Mouse (Mus musculus) spleen, embryonic (tissue): ENCODE data around the gene Aldh6a1.

Source experiments
- CTCF ChIA-PET: fragments of 350-600 bp; sonication (Branson Sonifier 250); formaldehyde crosslinking; loops from one replicate; lab custom pipeline; 2022; lab: Charles Lee

Gene Aldh6a1

GRCm38 (mm10) chr12:84450718-84451646 is at the start of gene Aldh6a1, which contains the start of gene Lin52:
Gene Aldh6a1, minus strand, starts transcription at chr12:84451004.
Gene Lin52, plus strand, starts transcription at chr12:84451422.
- CTCF ChIA-PET = no interaction called here

- CTCF ChIA-PET = no interaction called here
Observed at GRCm38 (mm10) chr12:84496795-84497194, 46.0 kb upstream of the Aldh6a1 start.

- CTCF ChIA-PET = no interaction called here
Observed at GRCm38 (mm10) chr12:84487324-84488056, 36.7 kb upstream of the Aldh6a1 start.

- CTCF ChIA-PET = interaction anchor here (0.6 kb wide), 1 partner anchor 836 kb away, joined by 3 read pairs; no protein-coding TSS in a partner anchor
Observed at GRCm38 (mm10) chr12:84482778-84483585, 32.2 kb upstream of the Aldh6a1 start.

GRCm38 (mm10) chr12:84481251-84481650 is 30.4 kb upstream of the Aldh6a1 start:
- CTCF ChIA-PET = no interaction called here

DNA sequence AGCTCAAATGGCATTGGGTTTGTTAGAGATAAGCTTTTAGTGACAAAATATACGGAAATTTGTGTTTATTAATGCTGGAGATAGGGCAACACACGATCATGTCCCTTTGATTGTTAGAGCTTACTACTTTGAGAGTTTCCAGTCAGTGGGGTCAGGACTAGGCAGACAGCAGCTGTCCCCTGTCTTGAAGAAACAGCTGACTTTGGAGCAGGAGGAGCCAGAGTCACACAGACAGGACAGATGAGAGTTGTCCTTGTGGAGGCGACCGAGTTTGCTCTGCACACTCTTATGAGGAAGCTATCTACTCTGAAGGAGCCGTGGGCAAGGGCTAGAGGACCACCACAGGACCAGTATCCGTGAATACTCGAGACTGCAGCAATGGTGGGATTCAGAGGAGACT is 28.1 kb upstream of the Aldh6a1 start:
- CTCF ChIA-PET = interaction anchor here (0.8 kb wide), 1 partner anchor 111 kb away, joined by 3 read pairs; no protein-coding TSS in a partner anchor

DNA sequence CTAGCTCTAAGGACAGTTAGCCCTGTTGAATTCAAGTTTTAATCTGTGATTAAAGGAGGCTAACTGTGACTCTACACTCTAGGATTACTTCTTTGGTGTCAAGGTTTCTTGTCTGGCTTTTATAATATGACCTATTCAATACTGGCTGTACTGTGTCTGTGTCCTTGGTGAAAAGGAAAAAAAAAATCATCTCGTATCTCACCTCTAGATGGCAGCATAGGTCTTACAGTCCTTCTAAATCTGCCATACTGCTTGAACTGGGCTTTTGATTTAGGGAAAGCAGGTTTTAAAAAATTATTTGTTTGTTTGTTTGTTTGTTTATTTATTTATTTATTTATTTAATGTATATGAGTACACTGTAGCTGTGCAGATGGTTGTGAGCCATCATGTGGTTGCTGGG is 17.9 kb upstream of the Aldh6a1 start:
- CTCF ChIA-PET = interaction anchor here (0.6 kb wide), 1 partner anchor 898 kb away, joined by 3 read pairs; no protein-coding TSS in a partner anchor

- CTCF ChIA-PET = no interaction called here
Observed at GRCm38 (mm10) chr12:84462856-84463255, 12.1 kb upstream of the Aldh6a1 start.

DNA sequence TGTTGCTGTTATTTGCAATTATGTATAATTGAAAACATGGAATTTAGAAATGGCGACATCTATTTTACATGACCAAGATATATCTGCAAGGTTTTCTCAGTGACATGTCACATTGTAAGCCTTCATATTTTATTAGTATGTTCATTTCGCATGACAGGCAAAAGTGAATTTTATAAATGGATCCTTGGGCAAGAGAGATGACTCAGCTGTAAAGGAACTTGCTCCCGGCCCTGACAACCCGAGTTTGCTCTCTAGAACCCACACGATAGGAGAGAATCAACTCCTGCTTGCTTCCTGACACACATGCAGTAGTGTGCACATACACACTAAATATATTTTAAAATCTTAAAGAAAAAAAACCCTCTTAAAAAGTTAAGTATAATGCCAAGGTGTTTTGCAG is 10.6 kb upstream of the Aldh6a1 start:
- CTCF ChIA-PET = no interaction called here

GRCm38 (mm10) chr12:84459845-84460244 is 9.0 kb upstream of the Aldh6a1 start:
- CTCF ChIA-PET = no interaction called here

- CTCF ChIA-PET = no interaction called here
Observed at GRCm38 (mm10) chr12:84456911-84457310, 6.1 kb upstream of the Aldh6a1 start.

DNA sequence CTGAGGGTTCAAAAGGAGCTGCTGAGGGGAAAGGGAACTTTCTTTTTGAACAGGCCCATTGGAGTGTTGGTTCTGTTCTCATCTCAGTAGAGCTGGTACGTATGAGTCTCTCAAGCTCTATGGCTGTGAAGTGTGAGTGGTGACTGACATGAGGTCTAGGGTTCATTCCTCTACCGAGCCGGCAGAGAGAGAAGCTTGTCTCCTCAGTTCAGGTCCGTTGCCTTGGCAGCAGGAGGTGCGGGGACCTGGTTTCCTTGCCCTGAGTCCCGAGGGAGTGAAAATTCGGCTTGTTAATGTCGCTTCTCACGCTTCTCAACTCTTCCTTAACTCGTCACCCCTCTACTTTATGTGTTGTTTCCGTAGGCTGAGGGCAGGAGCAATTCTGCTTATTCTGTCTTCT is 997 bp upstream of the Aldh6a1 start:
- CTCF ChIA-PET = no interaction called here

GRCm38 (mm10) chr12:84450351-84450717 is 470 bp downstream of the Aldh6a1 start:
- CTCF ChIA-PET = no interaction called here

DNA sequence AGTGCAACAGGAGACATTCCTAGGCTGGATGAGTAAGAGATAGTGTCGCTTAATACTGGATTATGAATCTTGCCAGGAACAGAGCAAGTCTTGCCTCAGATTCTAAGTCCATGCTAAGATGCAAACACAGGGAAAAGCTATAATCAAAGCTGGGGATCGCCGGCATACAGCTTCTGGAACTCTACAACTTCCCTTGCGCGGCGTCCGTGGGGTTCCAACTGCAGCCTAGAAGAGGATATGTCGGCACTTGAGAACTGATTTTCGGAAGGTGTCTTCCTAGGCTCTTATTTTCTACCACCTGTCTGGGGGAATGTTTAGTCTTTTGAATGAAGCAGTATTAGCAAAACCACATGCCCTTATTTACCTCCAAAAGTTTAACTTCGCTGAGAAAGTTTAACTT is 917 bp downstream of the Aldh6a1 start:
- CTCF ChIA-PET = interaction anchor here (0.7 kb wide), 1 partner anchor 100 kb away, joined by 3 read pairs; no protein-coding TSS in a partner anchor

DNA sequence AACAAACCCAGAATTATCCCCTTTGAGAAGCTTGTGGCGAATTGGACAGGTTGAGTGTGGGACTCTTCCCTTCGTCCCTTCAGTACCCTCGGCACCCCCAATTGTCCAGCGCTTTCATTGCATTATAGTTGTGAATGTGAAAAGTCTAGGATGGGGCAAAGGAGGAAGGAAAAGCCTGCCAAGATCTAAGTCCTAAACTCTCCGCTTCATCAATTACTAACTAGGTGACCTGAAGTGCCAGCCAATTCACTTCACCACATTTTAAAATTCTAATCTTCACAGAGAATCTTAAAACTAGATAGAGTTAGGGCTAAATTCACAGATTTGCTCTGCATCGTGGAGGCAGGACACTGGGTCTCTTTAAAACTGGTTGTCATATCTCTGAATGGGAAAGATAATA is 2.6 kb downstream of the Aldh6a1 start:
- CTCF ChIA-PET = no interaction called here

GRCm38 (mm10) chr12:84447386-84447785 is 3.4 kb downstream of the Aldh6a1 start:
- CTCF ChIA-PET = no interaction called here

- CTCF ChIA-PET = no interaction called here
Observed at GRCm38 (mm10) chr12:84442526-84442925, 8.3 kb downstream of the Aldh6a1 start.

DNA sequence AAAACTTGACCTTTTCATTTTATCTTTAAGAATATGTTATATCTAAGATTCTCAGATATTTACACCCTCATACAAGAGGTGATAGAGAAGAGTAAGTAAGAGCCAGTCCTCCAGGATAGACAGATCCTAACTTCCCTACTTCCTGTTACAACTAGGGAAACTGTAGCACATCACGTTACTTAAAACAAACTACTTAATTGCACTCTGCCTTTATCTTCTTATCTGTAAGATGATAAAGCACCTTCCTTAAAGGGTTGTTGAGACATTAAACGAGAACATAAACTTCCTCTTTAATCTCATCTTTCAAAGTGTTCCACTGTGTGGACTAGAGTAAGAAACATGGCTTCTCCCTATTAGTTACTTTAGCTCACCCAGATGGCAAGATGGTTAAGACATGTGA is 12.1 kb downstream of the Aldh6a1 start:
- CTCF ChIA-PET = no interaction called here

GRCm38 (mm10) chr12:84429825-84430224 is 21.0 kb downstream of the Aldh6a1 start:
- CTCF ChIA-PET = no interaction called here

GRCm38 (mm10) chr12:84423990-84424389 is 26.8 kb downstream of the Aldh6a1 start:
- CTCF ChIA-PET = no interaction called here

DNA sequence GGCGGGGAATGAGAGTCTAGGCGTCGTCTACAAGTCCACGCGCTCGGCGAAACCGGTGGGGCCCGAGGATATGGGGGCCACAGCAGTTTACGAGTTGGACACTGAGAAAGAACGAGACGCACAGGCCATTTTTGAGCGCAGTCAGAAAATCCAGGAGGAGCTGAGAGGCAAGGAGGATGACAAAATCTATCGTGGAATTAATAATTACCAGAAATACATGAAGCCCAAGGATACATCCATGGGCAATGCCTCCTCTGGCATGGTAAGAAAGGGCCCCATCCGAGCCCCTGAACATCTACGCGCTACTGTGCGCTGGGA is 33.2 kb downstream of the Aldh6a1 start:
- CTCF ChIA-PET = no interaction called here
